Mouse (Mus musculus) lung, postnatal 0 days (tissue): ENCODE data around the gene Prss16. TPM values are rescaled to one million over a fixed set of nuclear protein-coding genes. Genes with fewer than 3 reads are reported as not detected.
A peak's percentile ranks its signal among the peaks of the same experiment; 100 is the strongest.

Experiments used
- ATAC-seq: fragments of 200-750 bp; cut with Nextera tagmentation; 2 replicates; pipeline ENCODE4 v1.8.0; 2017; ENCODE audit warnings: moderate library complexity
- DNase-seq: peaks from one replicate; pipeline ENCODE4 v3.0.0-alpha.2; 2016; ENCODE audit warnings: low spot score
- H3K27ac ChIP-seq: fragments of 300-500 bp; sonication (generic); 2 replicates; pipeline ENCODE4 v1.5.1; 2014; ENCODE audit warnings: antibody characterized with exemption, mild to moderate bottlenecking, low read length, mixed read lengths
- H3K27me3 ChIP-seq: fragments of 300-500 bp; sonication (generic); replicated peaks from 2 replicates; pipeline ENCODE4 v1.6.1; 2014; ENCODE audit warnings: low read length, mixed read lengths; ENCODE audit not compliant: insufficient read depth
- H3K36me3 ChIP-seq: fragments of 300-500 bp; sonication (generic); 2 replicates; pipeline ENCODE4 v1.6.1; 2014; ENCODE audit warnings: low read length, mixed read lengths; ENCODE audit not compliant: insufficient read depth
- H3K4me1 ChIP-seq: fragments of 300-500 bp; sonication (generic); 2 replicates; pipeline ENCODE4 v1.6.1; 2014; ENCODE audit warnings: antibody characterized with exemption, low read depth, low read length, mixed read lengths; ENCODE audit not compliant: insufficient read depth
- H3K4me2 ChIP-seq: fragments of 300-500 bp; sonication (generic); replicated peaks from 2 replicates; pipeline ENCODE4 v1.6.1; 2014; ENCODE audit warnings: low read depth, mild to moderate bottlenecking, low read length, moderate library complexity, mixed read lengths
- H3K4me3 ChIP-seq: fragments of 300-500 bp; sonication (generic); 2 replicates; pipeline ENCODE4 v1.5.1; 2014; ENCODE audit warnings: low read depth, low read length
- H3K9ac ChIP-seq: fragments of 300-500 bp; sonication (generic); replicated peaks from 2 replicates; pipeline ENCODE4 v1.6.1; 2014; ENCODE audit warnings: low read depth, mild to moderate bottlenecking
- H3K9me3 ChIP-seq: fragments of 300-500 bp; sonication (generic); 2 replicates; pipeline ENCODE4 v1.6.1; 2016; ENCODE audit warnings: low read length, mixed read lengths
- CTCF ChIP-seq: IDR thresholded peaks from 2 replicates; pipeline ENCODE4 v1.5.1; 2016; ENCODE audit warnings: antibody characterized with exemption, mild to moderate bottlenecking
- EP300 ChIP-seq: IDR thresholded peaks from 2 replicates; pipeline ENCODE4 v1.6.1; 2016; ENCODE audit warnings: antibody characterized with exemption, mild to moderate bottlenecking, control low read depth
- WGBS: fragments of 180-500 bp; shearing (Covaris S2); extraction: QIAGEN DNeasy Blood & Tissue Kit; methylation state at CpG from one replicate; pipeline ENCODE4 v1.1.7; 2014; 5-methylcytosine and 5-hydroxymethylcytosine counted together
- polyA plus RNA-seq: library from polyadenylated mRNA; unstranded; fragments of >200 nt; fragmentation: Nextera tagmentation; extraction: Ambion mirVana; gene quantifications from 2 replicates; pipeline ENCODE4 v1.2.1, GENCODE M21; 2015

The Prss16 gene
- polyA plus RNA-seq, 1 experiment from 2014 or later: 0.62 TPM

DNA sequence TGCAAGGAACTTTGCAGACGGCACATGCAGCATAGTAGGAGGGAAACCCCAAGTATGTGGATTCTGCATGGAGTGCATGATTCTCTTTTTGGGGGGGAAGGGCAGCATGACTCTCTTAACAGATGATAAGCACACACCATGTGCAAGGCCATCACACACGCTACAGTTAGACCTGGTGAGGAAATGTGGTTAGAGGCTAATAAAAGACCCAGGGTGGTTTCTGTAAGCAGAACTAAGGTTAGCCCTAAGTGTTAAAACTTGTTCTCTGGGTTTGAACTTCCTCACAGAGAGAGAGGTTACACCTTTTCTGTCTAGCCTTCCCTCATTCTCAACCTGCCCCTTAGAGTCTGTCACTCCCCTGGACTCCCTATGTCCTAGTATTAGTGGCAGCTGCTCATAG lies 8.2 kb downstream of the Prss16 start:
- H3K27ac ChIP-seq: no peak overlapping the region
- no peak overlapping the region for H3K9ac ChIP-seq
- H3K4me1 ChIP-seq: no peaks in the 10 kb centered on the region
- peaks cover 57% of the 10 kb centered on the region for H3K27me3 ChIP-seq
- TF ChIP-seq CTCF (no peak), EP300 (no peak)
- no peaks in the 10 kb centered on the region for H3K9me3 ChIP-seq
- no peak overlapping the region for H3K4me3 ChIP-seq
- ATAC-seq (no peak), DNase-seq (no peak)
- WGBS: 59% methylated on average over 2 of the region's 2 CpGs
- no peaks in the 10 kb centered on the region for H3K36me3 ChIP-seq
- no peak overlapping the region for H3K4me2 ChIP-seq

DNA sequence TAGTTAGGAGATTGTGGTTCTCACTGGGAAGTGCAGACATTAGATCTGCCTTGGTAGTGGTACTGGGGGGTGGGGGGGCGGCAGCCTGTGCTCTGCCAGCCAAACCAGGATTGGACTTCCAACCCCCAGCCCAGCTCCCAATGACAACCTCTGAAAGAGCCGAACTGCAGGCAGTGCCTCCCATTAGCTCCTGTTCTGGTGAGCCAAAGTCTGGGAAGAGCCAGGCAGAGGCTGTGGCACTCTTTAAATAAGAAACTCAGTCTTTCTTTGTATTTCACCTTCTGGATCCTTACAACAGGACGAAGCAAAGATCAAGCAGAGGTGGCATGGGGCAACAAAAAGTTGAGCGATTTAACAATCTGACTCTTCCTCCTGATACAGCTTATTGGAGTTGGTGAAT lies 10.4 kb downstream of the Prss16 start:
- no peak overlapping the region for H3K4me2 ChIP-seq
- ATAC-seq: no peak
- 47% methylated on average over 4 of the region's 4 CpGs for WGBS
- H3K9me3 ChIP-seq: no peaks in the 10 kb centered on the region
- no peaks in the 10 kb centered on the region for H3K36me3 ChIP-seq
- no peaks in the 10 kb centered on the region for H3K4me1 ChIP-seq
- peaks cover 56% of the 10 kb centered on the region for H3K27me3 ChIP-seq
- H3K9ac ChIP-seq: no peak overlapping the region
- no peak overlapping the region for H3K4me3 ChIP-seq
- H3K27ac ChIP-seq: no peak overlapping the region
- DNase-seq: no peak
- TF ChIP-seq EP300: no peak
- no peak for TF ChIP-seq CTCF

DNA sequence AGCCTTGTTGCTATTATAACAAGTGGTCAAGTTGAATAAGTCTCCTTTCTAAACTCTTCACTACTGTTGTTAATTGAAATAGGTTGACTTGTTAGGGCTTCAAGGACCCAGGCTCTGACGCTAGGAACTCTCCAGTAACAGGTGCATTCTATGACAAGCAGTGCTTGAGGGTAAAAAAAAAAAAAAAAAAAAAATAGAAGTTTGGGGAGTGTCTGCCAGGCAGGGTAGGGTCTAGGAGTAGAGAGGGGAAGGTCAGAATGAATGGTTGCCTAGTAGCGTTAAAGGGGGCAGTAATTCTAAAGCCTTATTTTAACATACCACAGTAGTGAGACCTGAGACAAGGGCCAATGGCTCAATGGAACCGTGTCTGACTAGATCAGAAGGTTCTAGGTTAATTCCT lies 11.1 kb downstream of the Prss16 start:
- TF ChIP-seq EP300 (no peak), CTCF (no peak)
- Histone ChIP-seq H3K4me3 (no peak overlapping the region), H3K27me3 (peaks cover 53% of the 10 kb centered on the region), H3K4me2 (no peak overlapping the region), H3K9me3 (no peaks in the 10 kb centered on the region), H3K36me3 (no peaks in the 10 kb centered on the region), H3K9ac (no peak overlapping the region), H3K4me1 (no peaks in the 10 kb centered on the region), H3K27ac (no peak overlapping the region)
- ATAC-seq (no peak), DNase-seq (no peak)
- 32% methylated on average over 3 of the region's 3 CpGs for WGBS

DNA sequence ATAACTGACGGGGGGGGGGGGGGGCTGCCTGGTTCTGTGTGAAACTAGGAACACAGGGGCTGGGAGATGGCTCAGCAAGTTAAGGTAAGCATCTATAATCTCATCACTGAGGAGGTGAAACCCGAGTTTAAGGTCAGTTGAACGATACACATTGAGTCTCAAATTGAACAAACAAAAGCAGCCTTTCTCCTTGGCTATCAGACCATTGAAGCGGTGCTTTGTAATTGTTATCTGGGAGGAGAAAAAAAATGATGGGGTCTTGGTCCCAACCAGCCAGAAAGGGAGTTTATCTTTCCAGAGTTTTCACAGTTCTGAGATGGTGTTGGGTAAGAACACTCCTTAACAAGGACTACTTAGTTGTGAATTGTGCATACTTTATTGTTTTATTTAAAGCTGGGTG lies 11.7 kb downstream of the Prss16 start:
- peaks cover 53% of the 10 kb centered on the region for H3K27me3 ChIP-seq
- no peak for DNase-seq

DNA sequence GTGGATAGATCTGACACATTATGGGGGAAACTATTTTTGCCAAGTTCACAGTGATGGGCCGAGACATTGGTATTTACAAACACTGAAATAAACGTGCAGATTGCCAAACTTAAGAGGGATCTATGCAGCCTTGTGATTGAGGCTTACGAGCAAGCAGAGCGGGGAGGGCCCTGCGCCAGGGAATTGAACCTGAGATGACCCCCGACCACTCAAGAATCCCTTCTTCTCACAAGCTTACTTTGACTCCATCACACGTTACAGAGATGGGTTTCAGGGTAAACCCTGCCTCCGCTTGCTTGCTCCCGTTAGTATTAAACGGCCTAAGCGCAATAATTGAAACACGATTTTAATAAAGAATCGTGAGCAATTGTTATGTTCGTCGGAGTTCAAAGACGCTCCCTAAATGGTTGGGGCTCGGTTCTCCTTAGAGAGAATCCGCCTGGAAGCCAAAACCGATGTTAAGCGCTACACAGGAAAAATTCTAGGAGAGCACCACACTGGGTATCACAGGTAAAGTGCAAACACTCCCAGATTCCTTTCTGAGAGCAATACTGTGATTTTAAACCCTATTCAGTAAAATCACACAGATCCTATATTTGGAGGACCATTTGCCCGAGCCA lies 12.2 kb downstream of the Prss16 start:
- ATAC-seq (no peak), DNase-seq (no peak)
- Histone ChIP-seq H3K27ac (no peak overlapping the region), H3K36me3 (no peaks in the 10 kb centered on the region), H3K4me1 (no peaks in the 10 kb centered on the region), H3K4me3 (no peak overlapping the region), H3K9ac (no peak overlapping the region), H3K9me3 (no peaks in the 10 kb centered on the region), H3K4me2 (0 out of 2 replicates have a peak overlapping the region, but pooled peaks have one; percentile 17), H3K27me3 (peaks cover 50% of the 10 kb centered on the region)
- WGBS: 3% methylated on average over 21 of the region's 21 CpGs
- TF ChIP-seq CTCF: no peak
- TF ChIP-seq EP300: no peak

More for the DNA sequence above, 11.7 kb downstream of the Prss16 start:
- H3K36me3 ChIP-seq: no peaks in the 10 kb centered on the region
- H3K4me3 ChIP-seq: no peak overlapping the region
- TF ChIP-seq EP300 (no peak), CTCF (no peak)
- H3K9me3 ChIP-seq: no peaks in the 10 kb centered on the region
- ATAC-seq: no peak
- 8% methylated on average over 4 of the region's 4 CpGs for WGBS
- no peak overlapping the region for H3K4me2 ChIP-seq
- H3K9ac ChIP-seq: no peak overlapping the region
- H3K4me1 ChIP-seq: no peaks in the 10 kb centered on the region
- H3K27ac ChIP-seq: no peak overlapping the region

DNA sequence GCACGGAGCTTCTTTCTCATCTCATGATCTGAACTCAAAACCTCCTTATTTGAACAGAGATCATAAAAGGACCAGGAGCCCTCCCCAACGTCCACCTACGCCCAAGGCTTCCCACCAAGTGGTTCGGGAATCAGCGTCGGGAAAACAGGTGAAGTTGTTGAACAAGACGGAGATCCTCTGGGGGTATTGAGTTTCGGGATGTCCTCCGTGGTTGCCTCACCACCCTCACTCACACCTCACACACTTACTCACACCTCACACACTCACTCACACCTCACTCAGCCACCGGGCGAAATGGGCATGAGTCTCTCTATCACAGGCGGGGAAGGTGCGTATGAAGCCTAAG lies 12.7 kb downstream of the Prss16 start:
- DNase-seq (no peak), ATAC-seq (no peak)
- no peaks in the 10 kb centered on the region for H3K36me3 ChIP-seq
- 3% methylated on average over 13 of the region's 13 CpGs for WGBS
- H3K4me1 ChIP-seq: no peaks in the 10 kb centered on the region
- H3K4me2 ChIP-seq: 0 out of 2 replicates have a peak overlapping the region, but pooled peaks have one; percentile 17
- no peaks in the 10 kb centered on the region for H3K9me3 ChIP-seq
- no peak for TF ChIP-seq CTCF
- TF ChIP-seq EP300: no peak
- no peak overlapping the region for H3K9ac ChIP-seq
- H3K27me3 ChIP-seq: peaks cover 50% of the 10 kb centered on the region
- no peak overlapping the region for H3K4me3 ChIP-seq
- H3K27ac ChIP-seq: no peak overlapping the region
